10 mouse cellular contexts compared by ENCODE assay signal in the genomic region with DNA sequence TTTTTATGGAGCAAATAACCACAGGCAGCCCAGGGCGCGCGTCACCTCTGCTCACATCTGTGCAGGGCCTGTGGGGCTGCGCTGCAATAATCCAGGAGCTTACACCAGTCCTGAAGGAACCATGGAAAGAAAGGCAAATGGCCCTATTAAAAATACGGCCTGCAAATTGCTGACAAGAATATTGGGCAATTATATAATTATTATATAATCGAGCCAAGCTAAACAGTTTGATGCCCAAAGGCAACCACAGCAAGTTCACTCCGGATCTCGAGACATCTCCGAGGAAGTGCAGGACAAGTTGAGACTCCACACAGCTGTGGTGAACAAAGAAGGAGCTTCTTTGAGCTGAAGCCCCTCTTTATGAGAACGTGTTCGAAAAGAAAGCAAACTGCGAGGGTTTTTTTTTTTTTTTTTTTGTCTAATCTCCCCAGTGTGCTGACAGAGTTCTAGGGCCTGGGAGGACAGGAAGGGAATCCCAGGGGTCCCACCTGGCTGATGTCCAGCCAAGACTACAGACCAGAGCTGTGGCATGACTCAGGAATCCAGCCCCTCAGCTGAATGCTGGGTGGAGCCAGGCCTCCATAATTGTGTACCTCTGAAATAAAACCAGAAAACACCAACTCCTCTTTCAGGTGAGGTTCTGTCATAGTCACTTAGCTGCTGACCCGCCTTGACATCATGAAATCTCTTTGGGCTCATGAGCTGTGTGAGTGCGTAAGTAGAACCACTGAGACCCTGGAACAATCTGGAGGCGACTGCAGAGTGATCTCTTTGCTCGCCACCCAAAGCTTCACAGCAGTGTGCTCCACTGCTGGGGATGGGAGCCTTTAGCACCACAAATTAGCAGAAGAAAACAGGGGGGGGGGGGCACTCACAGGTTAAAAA. TPM values are rescaled to one million over a fixed set of nuclear protein-coding genes. Genes with fewer than 3 reads are reported as not detected.
DNase-seq lines count a peak whose midpoint lies in the region; ATAC-seq and TF ChIP-seq lines count a peak whose summit lies in the region.
"Had no signal": no experiment of that assay in that cellular context is flagged by ENCODE, and none has a peak within 500 bp of the region (broad histone marks: within the 10 kb centered on the region; RNA-seq: fewer than 3 reads in every experiment).

No protein-coding gene starts in this region.

- TF ChIP-seq POLR2A in kidney, adult 2 months (IDR thresholded peaks at IDR 0.05; ENCODE audit: low read depth, low read length) = no peak

- H3K9ac ChIP-seq in embryonic facial prominence, embryonic 11.5 days (replicated peaks; ENCODE audit: low read length) = no peak overlapping the region
- no peak overlapping the region for H3K9ac ChIP-seq in hindbrain, embryonic 13.5 days
- H3K9ac ChIP-seq in midbrain, embryonic 13.5 days (replicated peaks) = no peak overlapping the region

- TF ChIP-seq CTCF in kidney, adult 2 months (conservative IDR thresholded peaks at IDR 0.05; ENCODE audit: insufficient read depth, insufficient read length, low read depth, low read length) = no peak

- H3K27ac ChIP-seq in kidney, adult 2 months (ENCODE audit: insufficient read depth, low read depth, low read length) = peak overlapping the region; percentile 90
- H3K27ac ChIP-seq in embryonic facial prominence, embryonic 11.5 days (replicated peaks; ENCODE audit: low read depth, low read length) = peak overlapping the region; percentile 30
- H3K27ac ChIP-seq in hindbrain, embryonic 13.5 days = 0 out of 2 replicates have a peak overlapping the region, but pooled peaks have one; percentile 2
- H3K27ac ChIP-seq in midbrain, embryonic 13.5 days = peak overlapping the region; percentile 21; the same call in 1 of the 2 replicates

- no peaks in the 10 kb centered on the region for H3K36me3 ChIP-seq in kidney, adult 2 months (ENCODE audit: control insufficient read depth, insufficient read depth, low read length)
- no peaks in the 10 kb centered on the region for H3K36me3 ChIP-seq in embryonic facial prominence, embryonic 11.5 days (replicated peaks; ENCODE audit: control insufficient read depth, insufficient read depth, low read depth, low read length)
- H3K36me3 ChIP-seq in hindbrain, embryonic 13.5 days = no peaks in the 10 kb centered on the region
- no peaks in the 10 kb centered on the region for H3K36me3 ChIP-seq in midbrain, embryonic 13.5 days

- H3K4me3 ChIP-seq in kidney, adult 2 months (ENCODE audit: insufficient read depth, low read depth, low read length) = no peak overlapping the region
- H3K4me3 ChIP-seq in embryonic facial prominence, embryonic 11.5 days (ENCODE audit: low read depth, low read length) = no peak overlapping the region
- H3K4me3 ChIP-seq in hindbrain, embryonic 13.5 days = no peak overlapping the region
- H3K4me3 ChIP-seq in midbrain, embryonic 13.5 days (replicated peaks) = no peak overlapping the region
- H3K4me3 ChIP-seq: erythroblast, embryonic 14.5 days had no signal

- WGBS in kidney, adult 2 months = 44% methylated on average over 16 of the region's 16 CpGs
- 36% methylated on average over 16 of the region's 16 CpGs for WGBS in embryonic facial prominence, embryonic 11.5 days
- WGBS in hindbrain, embryonic 13.5 days = 48% methylated on average over 16 of the region's 16 CpGs
- WGBS in midbrain, embryonic 13.5 days = 39% methylated on average over 16 of the region's 16 CpGs

- no peaks in the 10 kb centered on the region for H3K27me3 ChIP-seq in kidney, adult 2 months (replicated peaks; ENCODE audit: control insufficient read depth, insufficient read depth, low read length)
- no peaks in the 10 kb centered on the region for H3K27me3 ChIP-seq in embryonic facial prominence, embryonic 11.5 days (ENCODE audit: control insufficient read depth, insufficient read depth, low read length)
- H3K27me3 ChIP-seq in hindbrain, embryonic 13.5 days = peaks cover 10% of the 10 kb centered on the region; the same call in 1 of the 2 replicates
- peaks cover 19% of the 10 kb centered on the region for H3K27me3 ChIP-seq in midbrain, embryonic 13.5 days

- H3K4me1 ChIP-seq in kidney, adult 2 months (ENCODE audit: control insufficient read depth, insufficient read depth, low read length) = peaks cover 30% of the 10 kb centered on the region
- 0 out of 2 replicates have a peak, but pooled peaks cover 2% of the 10 kb centered on the region for H3K4me1 ChIP-seq in embryonic facial prominence, embryonic 11.5 days (ENCODE audit: control insufficient read depth, insufficient read depth, low read length)
- peaks cover 12% of the 10 kb centered on the region for H3K4me1 ChIP-seq in hindbrain, embryonic 13.5 days (replicated peaks)
- H3K4me1 ChIP-seq in midbrain, embryonic 13.5 days (replicated peaks) = peaks cover 21% of the 10 kb centered on the region

- no peaks in the 10 kb centered on the region for H3K9me3 ChIP-seq in embryonic facial prominence, embryonic 11.5 days (replicated peaks; ENCODE audit: control insufficient read depth, low read length)
- H3K9me3 ChIP-seq in hindbrain, embryonic 13.5 days = no peaks in the 10 kb centered on the region
- H3K9me3 ChIP-seq in midbrain, embryonic 13.5 days = no peaks in the 10 kb centered on the region

- DNase-seq in kidney, adult 2 months = peak; percentile 57
- no peak for DNase-seq in kidney, postnatal 14 days
- DNase-seq in embryonic facial prominence, embryonic 11.5 days (ENCODE audit: low spot score) = peak; percentile 44
- DNase-seq in spleen, postnatal 36 days (ENCODE audit: low spot score in 2 of 2) = no peak
- no peak for DNase-seq in right cerebral cortex, postnatal 14 days
- DNase-seq in ovary, postnatal 14 days (ENCODE audit: low spot score) = no peak
- DNase-seq: lung, adult 2 months had no signal

- 0 out of 2 replicates have a peak, but pooled peaks have one; percentile 22 for ATAC-seq in embryonic facial prominence, embryonic 11.5 days (replicated peaks; ENCODE audit: insufficient number of reproducible peaks, low FRiP score, low TSS enrichment, low read depth)
- no peak for ATAC-seq in hindbrain, embryonic 13.5 days (ENCODE audit: low FRiP score)
- ATAC-seq in midbrain, embryonic 13.5 days = peak; percentile 47

- H3K4me2 ChIP-seq in embryonic facial prominence, embryonic 11.5 days (ENCODE audit: low read depth, low read length) = no peak overlapping the region
- no peak overlapping the region for H3K4me2 ChIP-seq in hindbrain, embryonic 13.5 days
- no peak overlapping the region for H3K4me2 ChIP-seq in midbrain, embryonic 13.5 days (replicated peaks)

RNA-seq across cellular contexts. Expression of a gene that starts 21.1 kb away (rescaled TPM):
- 23.4 and 27.7 TPM in 2 replicates for polyA plus RNA-seq in kidney, adult 2 months (2012; rRNA removed)
- 10.5 and 12.3 TPM in 2 replicates for polyA plus RNA-seq in embryonic facial prominence, embryonic 11.5 days (2014; fragmentation: Nextera tagmentation; extraction: Ambion mirVana)
- polyA plus RNA-seq in hindbrain, embryonic 13.5 days (2015; fragmentation: Nextera tagmentation; extraction: Ambion mirVana) = 4.9 and 6.1 TPM in 2 replicates
- 3.4 and 3.7 TPM in 2 replicates for polyA plus RNA-seq in midbrain, embryonic 13.5 days (2015; fragmentation: Nextera tagmentation; extraction: Ambion mirVana)

Comparison
In these comparisons a context has a peak if more than half of its experiments do, and no peak if none do; other contexts are left out.
1. DNase-seq: peak in kidney, adult 2 months (single experiment) and embryonic facial prominence, embryonic 11.5 days (single experiment); none in kidney, postnatal 14 days (single experiment), spleen, postnatal 36 days (0 of 2), right cerebral cortex, postnatal 14 days (single experiment) and ovary, postnatal 14 days (single experiment).
2. H3K27ac ChIP-seq: peak in every context shown above with its lines; median percentile 90 in kidney, adult 2 months; 30 in embryonic facial prominence, embryonic 11.5 days; 21 in midbrain, embryonic 13.5 days; 2 in hindbrain, embryonic 13.5 days.